Mouse (Mus musculus) intestine, embryonic 16.5 days (tissue): ENCODE results near the gene Dnah8. TPM values are rescaled to one million over a fixed set of nuclear protein-coding genes. Genes with fewer than 3 reads are reported as not detected.

Source experiments
- ATAC-seq: fragments of 200-750 bp; cut with Nextera tagmentation; 2 replicates; pipeline ENCODE4 v1.8.0; 2017; ENCODE audit warnings: moderate TSS enrichment, moderate library complexity
- H3K27ac ChIP-seq: fragments of 300-500 bp; sonication (generic); 2 replicates; pipeline ENCODE4 v1.5.1; 2014; ENCODE audit warnings: mild to moderate bottlenecking, low read length
- H3K27me3 ChIP-seq: fragments of 300-500 bp; sonication (generic); replicated peaks from 2 replicates; pipeline ENCODE4 v1.6.1; 2014; ENCODE audit warnings: low read length, control low read depth, mixed read lengths; ENCODE audit not compliant: control insufficient read depth, insufficient read depth
- H3K36me3 ChIP-seq: fragments of 300-500 bp; sonication (generic); 2 replicates; pipeline ENCODE4 v1.6.1; 2014; ENCODE audit warnings: low read length, control low read depth; ENCODE audit not compliant: control insufficient read depth, insufficient read depth
- H3K4me1 ChIP-seq: fragments of 300-500 bp; sonication (generic); 2 replicates; pipeline ENCODE4 v1.6.1; 2014; ENCODE audit warnings: low read length, control low read depth, mixed read lengths; ENCODE audit not compliant: control insufficient read depth, insufficient read depth
- H3K4me2 ChIP-seq: fragments of 300-500 bp; sonication (generic); 2 replicates; pipeline ENCODE4 v1.6.1; 2014; ENCODE audit warnings: low read depth, low read length, control low read depth
- H3K4me3 ChIP-seq: fragments of 300-500 bp; sonication (generic); 2 replicates; pipeline ENCODE4 v1.5.1; 2014; ENCODE audit warnings: mild to moderate bottlenecking, low read length
- H3K9ac ChIP-seq: fragments of 300-500 bp; sonication (generic); 2 replicates; pipeline ENCODE4 v1.6.1; 2014; ENCODE audit warnings: low read depth, low read length
- H3K9me3 ChIP-seq: fragments of 300-500 bp; sonication (generic); 2 replicates; pipeline ENCODE4 v1.6.1; 2016; ENCODE audit warnings: low read length, control low read depth; ENCODE audit not compliant: control insufficient read depth
- WGBS: fragments of 180-500 bp; shearing (Covaris S2); extraction: QIAGEN DNeasy Blood & Tissue Kit; methylation state at CpG from one replicate; pipeline ENCODE4 v1.1.7; 2014; 5-methylcytosine and 5-hydroxymethylcytosine counted together
- polyA plus RNA-seq: library from polyadenylated mRNA; unstranded; fragments of >200 nt; fragmentation: Nextera tagmentation; extraction: Ambion mirVana; gene quantifications from 2 replicates; pipeline ENCODE4 v1.2.1, GENCODE M21; 2015

Gene Dnah8
- polyA plus RNA-seq, 1 experiment from 2014 or later: 0.79 TPM

DNA sequence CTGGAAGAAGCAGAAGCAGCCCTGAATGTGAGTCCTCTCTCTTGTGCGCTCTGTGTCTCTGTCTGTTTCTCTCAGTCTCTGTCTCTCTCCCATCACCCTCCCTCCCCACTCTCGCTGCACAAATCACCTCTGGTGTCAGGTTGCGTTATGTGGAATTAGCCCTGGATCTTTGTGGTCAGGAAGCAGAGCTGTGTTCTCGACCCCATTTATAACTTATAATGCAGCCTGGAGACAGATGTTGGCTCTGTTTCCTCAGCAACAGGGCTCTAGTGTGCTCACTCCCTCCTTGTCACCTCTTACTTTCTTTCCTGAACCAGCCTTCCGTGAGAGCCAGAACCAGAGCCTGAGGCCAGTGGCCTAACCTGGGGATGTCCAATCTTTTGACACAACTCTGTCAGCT, 150.9 kb downstream of the Dnah8 start:
- no peak overlapping the region for H3K4me3 ChIP-seq
- no peak overlapping the region for H3K9ac ChIP-seq
- no peak overlapping the region for H3K27ac ChIP-seq
- H3K4me1 ChIP-seq: no peaks in the 10 kb centered on the region
- H3K36me3 ChIP-seq: no peaks in the 10 kb centered on the region
- no peak for ATAC-seq
- no peaks in the 10 kb centered on the region for H3K27me3 ChIP-seq
- 37% methylated on average over 5 of the region's 5 CpGs for WGBS
- H3K4me2 ChIP-seq: no peak overlapping the region
- H3K9me3 ChIP-seq: no peaks in the 10 kb centered on the region

- H3K4me3 ChIP-seq: no peak overlapping the region
- no peaks in the 10 kb centered on the region for H3K27me3 ChIP-seq
- H3K27ac ChIP-seq: no peak overlapping the region
- H3K9me3 ChIP-seq: no peaks in the 10 kb centered on the region
- H3K9ac ChIP-seq: no peak overlapping the region
- 79% methylated on average over 8 of the region's 8 CpGs for WGBS
- no peaks in the 10 kb centered on the region for H3K4me1 ChIP-seq
- no peak overlapping the region for H3K4me2 ChIP-seq
- no peaks in the 10 kb centered on the region for H3K36me3 ChIP-seq
- ATAC-seq: no peak
These were observed 156.9 kb downstream of the Dnah8 start for GRCm38 (mm10) chr17:30781046-30781445.

- 73% methylated on average over 14 of the region's 14 CpGs for WGBS
- Histone ChIP-seq H3K27ac (no peak overlapping the region), H3K4me3 (no peak overlapping the region), H3K4me2 (no peak overlapping the region), H3K9ac (no peak overlapping the region), H3K9me3 (no peaks in the 10 kb centered on the region), H3K27me3 (no peaks in the 10 kb centered on the region), H3K4me1 (no peaks in the 10 kb centered on the region), H3K36me3 (no peaks in the 10 kb centered on the region)
- no peak for ATAC-seq
These were observed 158.1 kb downstream of the Dnah8 start for GRCm38 (mm10) chr17:30782286-30782685.

DNA sequence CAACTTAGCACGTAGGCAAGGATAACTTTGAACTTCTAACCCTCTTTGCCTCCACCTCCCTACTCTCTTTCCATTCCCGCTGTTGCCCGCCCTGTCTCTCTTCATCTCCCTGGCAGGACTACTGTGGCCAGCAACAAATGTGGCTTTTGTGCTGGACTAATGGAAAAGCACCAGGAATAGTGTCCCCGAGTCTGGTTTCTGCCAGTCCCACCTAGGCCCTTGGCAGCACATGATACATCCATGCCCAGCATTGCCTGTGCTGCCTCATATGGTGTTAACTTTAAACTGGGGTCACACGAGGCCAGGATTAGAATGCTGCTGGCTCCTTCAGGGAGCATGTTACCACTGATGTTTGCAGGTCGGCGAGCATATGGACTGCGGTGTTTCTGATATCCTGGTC, 164.2 kb downstream of the Dnah8 start:
- H3K27me3 ChIP-seq: no peaks in the 10 kb centered on the region
- H3K4me1 ChIP-seq: no peaks in the 10 kb centered on the region
- H3K36me3 ChIP-seq: no peaks in the 10 kb centered on the region
- no peak for ATAC-seq
- H3K27ac ChIP-seq: no peak overlapping the region
- no peaks in the 10 kb centered on the region for H3K9me3 ChIP-seq
- WGBS: 89% methylated on average over 8 of the region's 8 CpGs
- no peak overlapping the region for H3K9ac ChIP-seq
- H3K4me2 ChIP-seq: no peak overlapping the region
- no peak overlapping the region for H3K4me3 ChIP-seq

DNA sequence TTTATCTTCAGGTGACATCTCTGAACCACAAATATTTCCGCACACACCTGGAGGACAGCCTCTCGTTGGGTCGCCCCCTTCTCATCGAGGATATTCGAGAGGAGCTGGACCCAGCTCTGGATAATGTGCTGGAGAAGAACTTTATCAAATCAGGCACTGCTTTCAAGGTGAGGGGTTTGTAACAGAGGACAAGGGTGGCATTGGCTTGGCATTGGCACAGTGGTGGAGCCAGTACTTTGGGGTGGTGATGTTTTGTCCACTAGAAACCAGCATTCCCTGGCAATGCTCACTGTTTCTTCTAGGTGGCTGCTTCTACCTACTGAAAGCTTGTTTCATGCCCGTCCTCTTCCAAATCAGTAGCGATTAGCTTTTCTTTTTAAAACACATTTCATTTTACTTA, 166.7 kb downstream of the Dnah8 start:
- H3K36me3 ChIP-seq: no peaks in the 10 kb centered on the region
- H3K9me3 ChIP-seq: no peaks in the 10 kb centered on the region
- 89% methylated on average over 7 of the region's 7 CpGs for WGBS
- H3K4me3 ChIP-seq: no peak overlapping the region
- H3K4me1 ChIP-seq: no peaks in the 10 kb centered on the region
- no peak for ATAC-seq
- no peak overlapping the region for H3K9ac ChIP-seq
- no peak overlapping the region for H3K27ac ChIP-seq
- H3K4me2 ChIP-seq: no peak overlapping the region
- H3K27me3 ChIP-seq: no peaks in the 10 kb centered on the region

GRCm38 (mm10) chr17:30792396-30792795, 168.2 kb downstream of the Dnah8 start:
- WGBS: 82% methylated on average over 6 of the region's 6 CpGs
- Histone ChIP-seq H3K9ac (no peak overlapping the region), H3K27ac (no peak overlapping the region), H3K4me2 (no peak overlapping the region), H3K4me3 (no peak overlapping the region), H3K27me3 (no peaks in the 10 kb centered on the region), H3K36me3 (no peaks in the 10 kb centered on the region), H3K4me1 (no peaks in the 10 kb centered on the region), H3K9me3 (no peaks in the 10 kb centered on the region)
- ATAC-seq: no peak

- 82% methylated on average over 4 of the region's 4 CpGs for WGBS
- H3K4me3 ChIP-seq: no peak overlapping the region
- H3K36me3 ChIP-seq: no peaks in the 10 kb centered on the region
- H3K27ac ChIP-seq: no peak overlapping the region
- no peaks in the 10 kb centered on the region for H3K4me1 ChIP-seq
- no peaks in the 10 kb centered on the region for H3K9me3 ChIP-seq
- ATAC-seq: no peak
- no peak overlapping the region for H3K4me2 ChIP-seq
- no peaks in the 10 kb centered on the region for H3K27me3 ChIP-seq
- no peak overlapping the region for H3K9ac ChIP-seq
These were observed 172.5 kb downstream of the Dnah8 start for GRCm38 (mm10) chr17:30796616-30797015.

DNA sequence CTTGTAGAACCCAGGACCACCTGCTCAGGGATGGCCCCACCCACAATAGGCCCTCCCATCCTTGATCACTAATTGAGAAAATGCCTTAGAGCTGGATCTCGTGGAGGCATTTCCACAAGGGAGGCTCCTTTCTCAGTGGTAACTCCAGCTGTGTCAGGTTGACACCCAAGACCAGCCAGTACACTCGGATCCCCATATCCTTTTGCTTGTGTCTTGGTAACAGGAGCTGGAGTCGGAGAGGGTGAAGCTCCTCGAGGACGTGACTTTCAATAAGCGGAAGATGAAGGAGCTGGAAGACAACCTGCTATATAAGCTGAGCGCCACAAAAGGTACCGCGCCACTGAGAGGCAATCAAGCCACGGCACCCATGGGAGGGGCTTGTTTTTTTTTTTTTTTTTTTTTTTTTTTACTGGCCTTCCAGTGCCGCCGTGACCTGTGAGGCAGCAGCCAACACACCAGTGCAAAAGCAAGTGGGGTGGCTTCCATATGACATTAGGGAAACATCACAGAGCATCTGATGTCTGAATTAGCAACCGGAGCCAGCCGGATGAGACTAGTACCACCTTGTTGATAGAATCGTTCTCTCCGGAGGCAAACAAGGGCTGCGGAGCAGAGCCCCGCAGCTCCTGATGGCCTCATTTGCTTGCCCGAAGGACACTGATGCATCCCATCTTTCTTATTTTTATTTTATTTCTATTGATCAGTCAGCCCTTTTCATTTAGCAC, 176.3 kb downstream of the Dnah8 start:
- Histone ChIP-seq H3K4me2 (no peak overlapping the region), H3K36me3 (no peaks in the 10 kb centered on the region), H3K4me1 (no peaks in the 10 kb centered on the region), H3K9me3 (no peaks in the 10 kb centered on the region), H3K27ac (no peak overlapping the region), H3K9ac (no peak overlapping the region), H3K4me3 (no peak overlapping the region), H3K27me3 (no peaks in the 10 kb centered on the region)
- WGBS: 85% methylated on average over 19 of the region's 19 CpGs
- ATAC-seq: no peak

DNA sequence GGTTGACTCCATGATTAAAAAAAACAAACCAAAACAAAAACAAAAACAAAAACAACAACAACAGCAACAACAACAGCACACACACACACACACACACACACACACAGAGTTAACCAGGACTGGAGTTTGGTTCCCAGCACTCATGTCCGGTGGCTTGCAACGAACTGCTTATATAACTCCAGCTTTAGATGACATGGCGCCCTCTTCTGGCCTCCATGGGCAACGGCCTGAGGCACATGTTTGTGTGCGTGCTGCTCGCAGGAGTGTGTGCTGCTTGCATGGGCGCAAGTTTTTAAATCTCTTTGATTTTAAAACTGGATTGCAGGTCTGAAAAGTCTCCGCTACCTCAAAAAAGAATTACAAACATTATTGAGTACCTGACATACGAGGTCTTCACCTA, 179.5 kb downstream of the Dnah8 start:
- 94% methylated on average over 9 of the region's 9 CpGs for WGBS
- H3K9ac ChIP-seq: no peak overlapping the region
- no peak overlapping the region for H3K4me2 ChIP-seq
- no peak for ATAC-seq
- H3K36me3 ChIP-seq: no peaks in the 10 kb centered on the region
- H3K27ac ChIP-seq: no peak overlapping the region
- H3K4me3 ChIP-seq: no peak overlapping the region
- H3K4me1 ChIP-seq: no peaks in the 10 kb centered on the region
- no peaks in the 10 kb centered on the region for H3K9me3 ChIP-seq
- no peaks in the 10 kb centered on the region for H3K27me3 ChIP-seq

DNA sequence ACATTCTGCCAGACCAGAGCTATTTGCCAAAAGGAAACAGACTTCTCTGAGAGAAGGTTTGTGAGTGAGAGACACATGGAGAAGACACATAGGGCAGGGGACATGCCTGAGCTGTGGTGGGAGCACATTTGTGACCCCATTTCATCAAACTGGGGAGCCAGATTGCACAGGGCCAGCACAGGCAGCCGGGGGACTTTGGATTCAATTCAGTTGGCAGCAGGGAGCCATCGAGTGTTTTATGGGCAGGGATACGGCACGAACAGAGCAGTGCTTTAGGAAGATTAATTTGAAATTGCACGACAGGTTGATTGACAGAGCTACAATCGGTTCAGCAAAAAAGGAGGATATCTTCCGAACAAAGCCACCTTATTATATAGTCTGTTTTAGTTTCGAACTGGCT, 180.8 kb downstream of the Dnah8 start:
- Histone ChIP-seq H3K9ac (no peak overlapping the region), H3K36me3 (no peaks in the 10 kb centered on the region), H3K4me2 (no peak overlapping the region), H3K4me3 (no peak overlapping the region), H3K27me3 (no peaks in the 10 kb centered on the region), H3K9me3 (no peaks in the 10 kb centered on the region), H3K4me1 (no peaks in the 10 kb centered on the region), H3K27ac (no peak overlapping the region)
- 58% methylated on average over 8 of the region's 8 CpGs for WGBS
- no peak for ATAC-seq
